Mouse (Mus musculus): Measurements from ENCODE around the gene B3galt5.

B3galt5 gene

GRCm38 (mm10) chr16:96339570-96339969 lies 104.0 kb downstream of the B3galt5 start:
- in situ Hi-C loops (cut with MboI; ENCODE audit: low sequenced_read_pairs): loop anchor here (5.0 kb wide), 1 partner anchor 107 kb away; no protein-coding TSS in a partner anchor

GRCm38 (mm10) chr16:96341269-96341668 lies 105.7 kb downstream of the B3galt5 start:
- in situ Hi-C loops (cut with MboI; ENCODE audit: low sequenced_read_pairs): no loop called here

- in situ Hi-C loops (cut with MboI; ENCODE audit: low sequenced_read_pairs): no loop called here
Observed at GRCm38 (mm10) chr16:96341945-96342344, 106.3 kb downstream of the B3galt5 start.

- in situ Hi-C loops (cut with MboI; ENCODE audit: low sequenced_read_pairs): no loop called here
Observed at GRCm38 (mm10) chr16:96345117-96345516, 109.5 kb downstream of the B3galt5 start.

GRCm38 (mm10) chr16:96348070-96348469 lies 112.5 kb downstream of the B3galt5 start:
- in situ Hi-C loops (cut with MboI; ENCODE audit: low sequenced_read_pairs): no loop called here

GRCm38 (mm10) chr16:96348766-96349165 lies 113.2 kb downstream of the B3galt5 start:
- in situ Hi-C loops (cut with MboI; ENCODE audit: low sequenced_read_pairs): no loop called here

- in situ Hi-C loops (cut with MboI; ENCODE audit: low sequenced_read_pairs): loop anchor here (10.0 kb wide), 1 partner anchor 323 kb away; no protein-coding TSS in a partner anchor
Observed at GRCm38 (mm10) chr16:96351520-96351919, 115.9 kb downstream of the B3galt5 start.

GRCm38 (mm10) chr16:96353296-96353896 lies 117.8 kb downstream of the B3galt5 start:
- in situ Hi-C loops (cut with MboI; ENCODE audit: low sequenced_read_pairs): loop anchor here (10.0 kb wide), 1 partner anchor 321 kb away; no protein-coding TSS in a partner anchor

GRCm38 (mm10) chr16:96353996-96354395 lies 118.4 kb downstream of the B3galt5 start:
- in situ Hi-C loops (cut with MboI; ENCODE audit: low sequenced_read_pairs): loop anchor here (10.0 kb wide), 1 partner anchor 321 kb away; no protein-coding TSS in a partner anchor

- in situ Hi-C loops (cut with MboI; ENCODE audit: low sequenced_read_pairs): loop anchor here (10.0 kb wide), 1 partner anchor 317 kb away; no protein-coding TSS in a partner anchor
Observed at GRCm38 (mm10) chr16:96357903-96358302, 122.3 kb downstream of the B3galt5 start.

GRCm38 (mm10) chr16:96361305-96362124 lies 125.9 kb downstream of the B3galt5 start:
- in situ Hi-C loops (cut with MboI; ENCODE audit: low sequenced_read_pairs): no loop called here

- in situ Hi-C loops (cut with MboI; ENCODE audit: low sequenced_read_pairs): no loop called here
Observed at GRCm38 (mm10) chr16:96362873-96363272, 127.3 kb downstream of the B3galt5 start.

- in situ Hi-C loops (cut with MboI; ENCODE audit: low sequenced_read_pairs): no loop called here
Observed at GRCm38 (mm10) chr16:96363277-96363676, 127.7 kb downstream of the B3galt5 start.

- in situ Hi-C loops (cut with MboI; ENCODE audit: low sequenced_read_pairs): no loop called here
Observed at GRCm38 (mm10) chr16:96364870-96365269, 129.3 kb downstream of the B3galt5 start.
